Mouse (Mus musculus): ENCODE data around the gene Best2. TPM values are rescaled to one million over a fixed set of nuclear protein-coding genes. Genes with fewer than 3 reads are reported as not detected.

Best2 gene
- 0.02 TPM in 1 of 2 replicates, not detected in the other for polyA plus RNA-seq (2012; rRNA removed)
- not detected in 2 replicates for polyA plus RNA-seq (2014; fragmentation: Nextera tagmentation; extraction: Ambion mirVana)

- Histone ChIP-seq H3K4me1 (replicated peaks; ENCODE audit: control insufficient read depth in 2 of 2, insufficient read depth in 2 of 2, low read length in 1 of 2) (no peaks in the 10 kb centered on the region), H3K9me3 (ENCODE audit: control insufficient read depth, low read length) (no peaks in the 10 kb centered on the region), H3K4me3 (ENCODE audit: insufficient read depth in 1 of 2, low read depth in 2 of 2, low read length in 2 of 2) (no peak within 1 kb of the TSS), H3K27ac (no peak within 1 kb of the TSS), H3K36me3 (replicated peaks; ENCODE audit: control insufficient read depth, insufficient read depth, low read depth) (peaks cover 13% of the 10 kb centered on the region), H3K9ac (replicated peaks) (no peak within 1 kb of the TSS), H3K4me2 (ENCODE audit: low read depth) (peak within 1 kb of the TSS; percentile 57), H3K27me3 (ENCODE audit: control insufficient read depth, insufficient read depth, low read length) (peaks cover 35% of the 10 kb centered on the region)
- DNase-seq (ENCODE audit: low read depth in 3 of 3, low spot score in 3 of 3) (no peak), ATAC-seq (ENCODE audit: insufficient read depth) (no peak)
- no peak for TF ChIP-seq CTCF (IDR thresholded peaks at IDR 0.05; ENCODE audit: low read depth)
- no peak for TF ChIP-seq EP300 (IDR thresholded peaks at IDR 0.05; ENCODE audit: low read depth)
- 59% methylated on average over 2 of the region's 2 CpGs for WGBS (ENCODE audit: insufficient replicate concordance)
These were observed at the start of gene Best2 for GRCm38 (mm10) chr8:85014431-85014830. Best2 (minus strand) TSS chr8:85014531.

- Histone ChIP-seq H3K4me2 (ENCODE audit: low read depth) (no peak overlapping the region), H3K9ac (replicated peaks) (no peak overlapping the region), H3K4me1 (replicated peaks; ENCODE audit: control insufficient read depth in 2 of 2, insufficient read depth in 2 of 2, low read length in 1 of 2) (no peaks in the 10 kb centered on the region; a peak in 1 of 4 replicates), H3K36me3 (replicated peaks; ENCODE audit: control insufficient read depth, insufficient read depth, low read depth) (no peaks in the 10 kb centered on the region), H3K27me3 (ENCODE audit: control insufficient read depth, insufficient read depth, low read length) (no peaks in the 10 kb centered on the region), H3K27ac (no peak overlapping the region), H3K4me3 (ENCODE audit: insufficient read depth in 1 of 2, low read depth in 2 of 2, low read length in 2 of 2) (no peak overlapping the region), H3K9me3 (ENCODE audit: control insufficient read depth, low read length) (no peaks in the 10 kb centered on the region)
- ATAC-seq (ENCODE audit: insufficient read depth): no peak
- 76% methylated on average over 4 of the region's 4 CpGs for WGBS (ENCODE audit: insufficient replicate concordance)
- DNase-seq (ENCODE audit: low read depth in 3 of 3, low spot score in 3 of 3): no peak
- TF ChIP-seq EP300 (IDR thresholded peaks at IDR 0.05; ENCODE audit: low read depth): no peak
These were observed 48.3 kb upstream of the Best2 start for GRCm38 (mm10) chr8:85062603-85063002.

- Histone ChIP-seq H3K9me3 (ENCODE audit: control insufficient read depth, low read length) (no peaks in the 10 kb centered on the region), H3K36me3 (replicated peaks; ENCODE audit: control insufficient read depth, insufficient read depth, low read depth) (peaks cover 12% of the 10 kb centered on the region), H3K4me1 (replicated peaks; ENCODE audit: control insufficient read depth in 2 of 2, insufficient read depth in 2 of 2, low read length in 1 of 2) (no peaks in the 10 kb centered on the region; a peak in 1 of 4 replicates), H3K27me3 (ENCODE audit: control insufficient read depth, insufficient read depth, low read length) (no peaks in the 10 kb centered on the region), H3K27ac (no peak within 1 kb of the TSS), H3K4me2 (ENCODE audit: low read depth) (peak within 1 kb of the TSS; percentile 93), H3K9ac (replicated peaks) (peak within 1 kb of the TSS; percentile 55), H3K4me3 (ENCODE audit: insufficient read depth in 1 of 2, low read depth in 2 of 2, low read length in 2 of 2) (peak within 1 kb of the TSS; percentile 83 to 93)
- peak; percentile 84 to 86 (median 85) for DNase-seq (ENCODE audit: low read depth in 3 of 3, low spot score in 3 of 3)
- under 1% methylated on average over 52 of the region's 53 CpGs for WGBS (ENCODE audit: insufficient replicate concordance)
- TF ChIP-seq CTCF (IDR thresholded peaks at IDR 0.05; ENCODE audit: low read depth): no peak
- TF ChIP-seq EP300 (IDR thresholded peaks at IDR 0.05; ENCODE audit: low read depth): no peak
- peak; percentile 81 for ATAC-seq (ENCODE audit: insufficient read depth)
These were observed 45.7 kb upstream of the Best2 start, which contains the start of gene Fbxw9 for GRCm38 (mm10) chr8:85059879-85060616. Fbxw9 (plus strand) TSS chr8:85060055.

GRCm38 (mm10) chr8:85057367-85057766, 43.0 kb upstream of the Best2 start:
- Histone ChIP-seq H3K36me3 (replicated peaks; ENCODE audit: control insufficient read depth, insufficient read depth, low read depth) (peaks cover 39% of the 10 kb centered on the region), H3K4me1 (replicated peaks; ENCODE audit: control insufficient read depth in 2 of 2, insufficient read depth in 2 of 2, low read length in 1 of 2) (no peaks in the 10 kb centered on the region), H3K4me2 (ENCODE audit: low read depth) (no peak overlapping the region), H3K9me3 (ENCODE audit: control insufficient read depth, low read length) (no peaks in the 10 kb centered on the region), H3K27me3 (ENCODE audit: control insufficient read depth, insufficient read depth, low read length) (no peaks in the 10 kb centered on the region), H3K9ac (replicated peaks) (no peak overlapping the region), H3K27ac (no peak overlapping the region), H3K4me3 (ENCODE audit: insufficient read depth in 1 of 2, low read depth in 2 of 2, low read length in 2 of 2) (no peak overlapping the region)
- WGBS (ENCODE audit: insufficient replicate concordance): 82% methylated on average over 7 of the region's 7 CpGs
- no peak for TF ChIP-seq CTCF (IDR thresholded peaks at IDR 0.05; ENCODE audit: low read depth)
- no peak for TF ChIP-seq EP300 (IDR thresholded peaks at IDR 0.05; ENCODE audit: low read depth)
- DNase-seq (ENCODE audit: low read depth in 3 of 3, low spot score in 3 of 3) (no peak), ATAC-seq (ENCODE audit: insufficient read depth) (no peak)

- no peak for ATAC-seq (ENCODE audit: insufficient read depth)
- DNase-seq (ENCODE audit: low read depth in 3 of 3, low spot score in 3 of 3): no peak
- Histone ChIP-seq H3K4me2 (ENCODE audit: low read depth) (no peak overlapping the region), H3K9me3 (ENCODE audit: control insufficient read depth, low read length) (no peaks in the 10 kb centered on the region), H3K4me1 (replicated peaks; ENCODE audit: control insufficient read depth in 2 of 2, insufficient read depth in 2 of 2, low read length in 1 of 2) (peaks cover 2 to 6% of the 10 kb centered on the region in 2 experiments; a peak in 3 of 4 replicates), H3K36me3 (replicated peaks; ENCODE audit: control insufficient read depth, insufficient read depth, low read depth) (peaks cover 82% of the 10 kb centered on the region), H3K27ac (no peak overlapping the region), H3K4me3 (ENCODE audit: insufficient read depth in 1 of 2, low read depth in 2 of 2, low read length in 2 of 2) (no peak overlapping the region), H3K9ac (replicated peaks) (no peak overlapping the region), H3K27me3 (ENCODE audit: control insufficient read depth, insufficient read depth, low read length) (no peaks in the 10 kb centered on the region)
- 88% methylated on average over 6 of the region's 6 CpGs for WGBS (ENCODE audit: insufficient replicate concordance)
- TF ChIP-seq CTCF (IDR thresholded peaks at IDR 0.05; ENCODE audit: low read depth) (no peak), EP300 (IDR thresholded peaks at IDR 0.05; ENCODE audit: low read depth) (no peak)
These were observed 29.3 kb upstream of the Best2 start for GRCm38 (mm10) chr8:85043619-85044018.

Data from liver, embryonic 14.5 days (tissue).